Mouse (Mus musculus) Patski (cell line): ENCODE results near the gene Mok. TPM values are rescaled to one million over a fixed set of nuclear protein-coding genes. Genes with fewer than 3 reads are reported as not detected.

Experiments used
- ATAC-seq: fragments of 100-300 bp; one replicate; pipeline ENCODE4 v1.8.0; 2021
- CTCF ChIA-PET: fragments of 350-600 bp; sonication (Branson Sonifier 250); formaldehyde crosslinking; loops from one replicate; lab custom pipeline; 2022; ENCODE audit warnings: inconsistent platforms; lab: Charles Lee
- POLR2A ChIA-PET: fragments of 350-600 bp; sonication (Branson Sonifier 250); formaldehyde crosslinking; loops from one replicate; lab custom pipeline; 2022; ENCODE audit warnings: antibody characterized with exemption, inconsistent platforms; lab: Charles Lee
- DNase-seq: peaks from one replicate; pipeline ENCODE4 v3.0.0-alpha.2; 2011; ENCODE audit warnings: low read depth, low spot score
- H3K27me3 ChIP-seq: fragments of 371-371 bp; one replicate; pipeline ENCODE4 v1.5.1; 2021
- CTCF ChIP-seq: fragments of 100-300 bp; IDR thresholded peaks from one replicate; pipeline ENCODE4 v1.5.1; 2021
- in situ Hi-C: fragments of 300-500 bp; cut with MboI; formaldehyde crosslinking; loops from 3 replicates; pipeline ENCODE4 v1.11.1; 2018; ENCODE audit warnings: low pct_unique_long_range_greater_than_20kb, mixed read lengths
- polyA plus RNA-seq: library from polyadenylated mRNA; unstranded; gene quantifications from one replicate; pipeline ENCODE4 v1.2.3, GENCODE M21; 2021

Gene Mok
- polyA plus RNA-seq, 1 experiment from 2014 or later, result 16.2 TPM

- ATAC-seq (no peak), DNase-seq (no peak)
- TF ChIP-seq CTCF, result no peak
- ChIA-PET CTCF (no interaction called here), POLR2A (no interaction called here)
- in situ Hi-C loops, result no loop called here
- H3K27me3 ChIP-seq, result no peaks in the 10 kb centered on the region
These were observed 64.9 kb downstream of the Mok start for GRCm38 (mm10) chr12:110775628-110776426.

- H3K27me3 ChIP-seq, result no peaks in the 10 kb centered on the region
- in situ Hi-C loops, result no loop called here
- ChIA-PET CTCF (no interaction called here), POLR2A (no interaction called here)
- no peak for TF ChIP-seq CTCF
- DNase-seq (no peak), ATAC-seq (no peak)
These were observed 68.8 kb downstream of the Mok start for GRCm38 (mm10) chr12:110771961-110772360.

- no peak for TF ChIP-seq CTCF
- ChIA-PET POLR2A (interaction anchor here (0.6 kb wide), 1 partner anchor 9 kb away, joined by 3 read pairs; no protein-coding TSS in a partner anchor), CTCF (interaction anchor here (0.5 kb wide), 1 partner anchor 151 kb away, joined by 3 read pairs; no protein-coding TSS in a partner anchor)
- H3K27me3 ChIP-seq, result no peaks in the 10 kb centered on the region
- no peak for ATAC-seq
- in situ Hi-C loops, result no loop called here
- DNase-seq, result no peak
These were observed 70.1 kb downstream of the Mok start for GRCm38 (mm10) chr12:110770479-110771247.

GRCm38 (mm10) chr12:110769660-110770297 lies 71.0 kb downstream of the Mok start:
- ATAC-seq (no peak), DNase-seq (no peak)
- POLR2A ChIA-PET, result interaction anchor here (0.6 kb wide), 1 partner anchor 8 kb away, joined by 3 read pairs; no protein-coding TSS in a partner anchor
- CTCF ChIA-PET, result no interaction called here
- TF ChIP-seq CTCF, result no peak
- in situ Hi-C loops, result no loop called here
- no peaks in the 10 kb centered on the region for H3K27me3 ChIP-seq

GRCm38 (mm10) chr12:110768562-110768961 lies 72.2 kb downstream of the Mok start:
- no peak for ATAC-seq
- H3K27me3 ChIP-seq, result no peaks in the 10 kb centered on the region
- CTCF ChIA-PET, result no interaction called here
- no peak for TF ChIP-seq CTCF
- no peak for DNase-seq
- in situ Hi-C loops, result no loop called here
- POLR2A ChIA-PET, result no interaction called here

- DNase-seq (no peak), ATAC-seq (no peak)
- POLR2A ChIA-PET, result no interaction called here
- TF ChIP-seq CTCF, result no peak
- in situ Hi-C loops, result no loop called here
- H3K27me3 ChIP-seq, result no peaks in the 10 kb centered on the region
- CTCF ChIA-PET, result no interaction called here
These were observed 76.2 kb downstream of the Mok start for GRCm38 (mm10) chr12:110764531-110764930.

- in situ Hi-C loops, result no loop called here
- ATAC-seq, result no peak
- TF ChIP-seq CTCF, result no peak
- no peaks in the 10 kb centered on the region for H3K27me3 ChIP-seq
- no peak for DNase-seq
- CTCF ChIA-PET, result no interaction called here
- POLR2A ChIA-PET, result no interaction called here
These were observed 78.4 kb downstream of the Mok start for GRCm38 (mm10) chr12:110762321-110762720.

- POLR2A ChIA-PET, result no interaction called here
- H3K27me3 ChIP-seq, result no peaks in the 10 kb centered on the region
- DNase-seq (no peak), ATAC-seq (no peak)
- no peak for TF ChIP-seq CTCF
- in situ Hi-C loops, result no loop called here
- CTCF ChIA-PET, result no interaction called here
These were observed 81.8 kb downstream of the Mok start for GRCm38 (mm10) chr12:110758932-110759331.

Other genes with a start within 250 kb of the Mok start
- gene Dync1h1, start 239.5 kb downstream of the Mok start, polyA plus RNA-seq, result 188 TPM
- gene 1700001K19Rik, start 158.3 kb downstream of the Mok start, polyA plus RNA-seq, result 0.12 TPM
- gene Hsp90aa1, start 138.2 kb downstream of the Mok start, polyA plus RNA-seq, result 576 TPM
- 30.2 TPM for gene Wdr20, start 103.0 kb downstream of the Mok start, polyA plus RNA-seq
- 7.6 TPM for gene Zfp839, start 9.3 kb upstream of the Mok start, polyA plus RNA-seq
- gene Cinp, start 48.2 kb upstream of the Mok start, polyA plus RNA-seq, result 33.0 TPM
- gene Tecpr2, start 48.3 kb upstream of the Mok start, polyA plus RNA-seq, result 7.4 TPM
- 9.9 TPM for gene Ankrd9, start 138.1 kb upstream of the Mok start, polyA plus RNA-seq
- 30.9 TPM for gene Rcor1, start 198.4 kb upstream of the Mok start, polyA plus RNA-seq